ENCODE assay signal across 8 mouse cellular contexts in the genomic region with DNA sequence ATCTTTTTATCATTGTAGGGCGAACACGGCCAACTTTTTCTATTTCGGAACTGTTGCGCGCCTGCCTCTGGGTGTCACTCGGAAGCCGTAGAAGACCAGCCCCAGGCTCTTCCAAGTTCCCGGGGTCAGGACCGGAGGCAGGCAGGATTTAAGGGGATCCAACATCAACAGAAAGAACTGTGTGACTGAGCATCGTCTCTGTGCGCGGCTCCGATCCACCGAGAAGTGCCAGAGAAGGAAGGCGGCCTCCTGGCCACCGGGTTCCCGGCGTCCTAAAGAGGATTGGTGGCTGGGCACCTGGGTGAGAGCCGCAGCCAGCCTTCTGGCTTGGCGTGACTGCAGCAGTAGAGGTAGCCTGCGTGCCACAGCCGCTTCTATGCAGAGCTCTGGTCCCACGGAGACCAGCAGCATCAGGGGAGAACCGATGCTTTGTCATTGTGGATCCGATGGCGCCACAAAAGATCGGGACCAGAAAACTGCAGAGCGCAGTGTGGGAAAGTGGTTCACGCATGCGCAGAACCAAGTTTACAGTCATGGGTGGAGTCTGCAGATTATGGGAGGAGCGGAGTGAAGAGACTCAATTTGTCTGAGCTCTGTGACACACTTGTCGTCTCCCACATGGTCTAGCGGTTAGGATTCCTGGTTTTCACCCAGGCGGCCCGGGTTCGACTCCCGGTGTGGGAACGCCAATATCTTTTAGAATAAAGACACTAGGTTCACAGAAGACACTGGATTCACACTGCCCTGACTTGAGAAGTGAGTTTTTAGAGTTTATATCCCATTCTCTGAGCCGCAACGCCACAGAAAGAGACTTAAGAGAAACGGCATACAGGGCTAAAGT. TPM values are rescaled to one million over a fixed set of nuclear protein-coding genes. Genes with fewer than 3 reads are reported as not detected.
A peak's percentile ranks its signal among the peaks of the same experiment; 100 is the strongest.
DNase-seq lines count a peak whose midpoint lies in the region; ATAC-seq and TF ChIP-seq lines count a peak whose summit lies in the region.

No protein-coding gene starts in this region.

- H3K27me3 ChIP-seq in MEL (ENCODE audit: control insufficient read depth in 1 of 2, insufficient read depth in 2 of 2, low read length in 2 of 2), result no peaks in the 10 kb centered on the region
- H3K27me3 ChIP-seq in cerebellum, adult 2 months (ENCODE audit: control insufficient read depth, insufficient read depth, low read length), result no peaks in the 10 kb centered on the region
- no peaks in the 10 kb centered on the region for H3K27me3 ChIP-seq in forebrain, postnatal 0 days (ENCODE audit: insufficient read depth, low read length)
- no peaks in the 10 kb centered on the region for H3K27me3 ChIP-seq in lung, embryonic 15.5 days

- H3K27ac ChIP-seq in MEL (ENCODE audit: control insufficient read depth, low read depth, low read length), result peak overlapping the region; percentile 70
- H3K27ac ChIP-seq in cerebellum, adult 2 months (ENCODE audit: insufficient read depth, low read length), result peak overlapping the region; percentile 85
- peak overlapping the region; percentile 98 for H3K27ac ChIP-seq in forebrain, postnatal 0 days (ENCODE audit: low read depth, low read length)
- H3K27ac ChIP-seq in lung, embryonic 15.5 days, result peak overlapping the region; percentile 99

- no peaks in the 10 kb centered on the region; the same call in 1 of the 2 replicates for H3K79me2 ChIP-seq in MEL (ENCODE audit: control insufficient read depth, insufficient read depth, low read length, poor library complexity)

- peak; percentile 95 for DNase-seq in MEL (ENCODE audit: low read depth, low spot score)
- DNase-seq in cerebellum, adult 2 months, result peak; percentile 95 to 99
- peak; percentile 99 for DNase-seq in forebrain, postnatal 0 days
- DNase-seq in heart, postnatal 4 days, result peak; percentile 96
- DNase-seq in layer of hippocampus, adult 8-10 months (ENCODE audit: low spot score in 2 of 2), result peak; percentile 95 to 99
- peak; percentile 85 for DNase-seq in ovary, adult 18-20 months (ENCODE audit: low spot score)
- peak; percentile 96 for DNase-seq in thymus, postnatal 0 days (ENCODE audit: low spot score)

- WGBS in cerebellum, adult 2 months, result under 1% methylated on average over 41 of the region's 41 CpGs
- 1% methylated on average over 41 of the region's 41 CpGs for WGBS in forebrain, postnatal 0 days
- WGBS in lung, embryonic 15.5 days, result under 1% methylated on average over 41 of the region's 41 CpGs

- H3K4me1 ChIP-seq in MEL (ENCODE audit: control insufficient read depth in 1 of 2, insufficient read depth in 2 of 2, low read length in 2 of 2), result peaks cover 2 to 22% of the 10 kb centered on the region in 2 experiments
- peaks cover 3% of the 10 kb centered on the region; the same call in 1 of the 2 replicates for H3K4me1 ChIP-seq in cerebellum, adult 2 months (ENCODE audit: control insufficient read depth, insufficient read depth, low read length)
- H3K4me1 ChIP-seq in forebrain, postnatal 0 days (ENCODE audit: insufficient read depth), result no peaks in the 10 kb centered on the region; the same call in 1 of the 2 replicates
- peaks cover 37% of the 10 kb centered on the region for H3K4me1 ChIP-seq in lung, embryonic 15.5 days

- ATAC-seq in forebrain, postnatal 0 days, result peak; percentile 95
- peak; percentile 92 for ATAC-seq in lung, embryonic 15.5 days (ENCODE audit: borderline replicate concordance, extremely low read depth, low FRiP score, low TSS enrichment)

- no peaks in the 10 kb centered on the region for H3K9me3 ChIP-seq in MEL (replicated peaks; ENCODE audit: insufficient read depth, low read length)
- H3K9me3 ChIP-seq in forebrain, postnatal 0 days (ENCODE audit: low read length), result no peaks in the 10 kb centered on the region
- H3K9me3 ChIP-seq in lung, embryonic 15.5 days, result no peaks in the 10 kb centered on the region

- peak overlapping the region; percentile 63 for H3K9ac ChIP-seq in MEL (ENCODE audit: control insufficient read depth, low read depth, low read length, poor library complexity, severe bottlenecking)
- H3K9ac ChIP-seq in forebrain, postnatal 0 days, result peak overlapping the region; percentile 88
- peak overlapping the region; percentile 84 for H3K9ac ChIP-seq in lung, embryonic 15.5 days

- H3K4me3 ChIP-seq in MEL (ENCODE audit: control insufficient read depth in 1 of 2, insufficient read depth in 1 of 2, low read depth in 2 of 2, low read length in 2 of 2), result peak overlapping the region; percentile 62 to 68
- H3K4me3 ChIP-seq in cerebellum, adult 2 months (replicated peaks; ENCODE audit: insufficient read depth, low read depth, low read length), result peak overlapping the region; percentile 77
- H3K4me3 ChIP-seq in forebrain, postnatal 0 days (ENCODE audit: low read depth, low read length), result peak overlapping the region; percentile 90
- H3K4me3 ChIP-seq in lung, embryonic 15.5 days, result peak overlapping the region; percentile 61

- TF ChIP-seq RAD21 in MEL (IDR thresholded peaks at IDR 0.05; ENCODE audit: low read depth, low read length), result peak; percentile 42

- H3K36me3 ChIP-seq in MEL (ENCODE audit: control insufficient read depth in 1 of 2, insufficient read depth in 2 of 2, low read length in 2 of 2), result peaks cover 0 to 6% of the 10 kb centered on the region in 2 experiments; a peak in 2 of 4 replicates
- no peaks in the 10 kb centered on the region for H3K36me3 ChIP-seq in forebrain, postnatal 0 days (ENCODE audit: insufficient read depth)
- H3K36me3 ChIP-seq in lung, embryonic 15.5 days, result no peaks in the 10 kb centered on the region

- TF ChIP-seq EP300 in MEL (IDR thresholded peaks at IDR 0.05; ENCODE audit: low read depth in 1 of 2, low read length in 2 of 2), result no peak

- TF ChIP-seq CTCF in MEL (IDR thresholded peaks at IDR 0.05 in 2 of 3, conservative IDR thresholded peaks at IDR 0.05 in 1 of 3; ENCODE audit: control insufficient read depth in 1 of 3, insufficient read depth in 1 of 3, low read depth in 2 of 3, low read length in 3 of 3, poor library complexity in 1 of 3, severe bottlenecking in 1 of 3), result peak in 2 of 3 experiments; percentile 41 to 51; a peak in 4 of 6 replicates
- TF ChIP-seq CTCF in cerebellum, adult 2 months (IDR thresholded peaks at IDR 0.05; ENCODE audit: borderline replicate concordance, insufficient read depth, low read depth, low read length), result peak; percentile 1; the same call in 1 of the 2 replicates
- TF ChIP-seq CTCF in forebrain, postnatal 0 days (IDR thresholded peaks at IDR 0.05; ENCODE audit: low read depth), result peak; percentile 64

- peak; percentile 54 to 81; a peak in 3 of 4 replicates for TF ChIP-seq POLR2A in MEL (IDR thresholded peaks at IDR 0.05; ENCODE audit: control insufficient read depth in 1 of 2, insufficient read depth in 1 of 2, low read depth in 1 of 2, low read length in 2 of 2, poor library complexity in 1 of 2)
- TF ChIP-seq POLR2A in cerebellum, adult 2 months (IDR thresholded peaks at IDR 0.05; ENCODE audit: borderline replicate concordance, insufficient read depth, low read length), result peak; percentile 97

- peak overlapping the region; percentile 58 for H3K4me2 ChIP-seq in forebrain, postnatal 0 days (ENCODE audit: low read depth)
- peak overlapping the region; percentile 71 for H3K4me2 ChIP-seq in lung, embryonic 15.5 days

TF ChIP-seq in MEL, 35 proteins besides CTCF, POLR2A, EP300 and RAD21 (continues in another document):
- TF ChIP-seq SIN3A (IDR thresholded peaks at IDR 0.05; ENCODE audit: low read length), result peak; percentile 37
- no peak for TF ChIP-seq E2F4 (IDR thresholded peaks at IDR 0.05; ENCODE audit: borderline replicate concordance, low read depth, low read length)
- peak; percentile 76; the same call in 1 of the 2 replicates for TF ChIP-seq POLR2AphosphoS2 (IDR thresholded peaks at IDR 0.05; ENCODE audit: low read length)
- TF ChIP-seq ZKSCAN1 (IDR thresholded peaks at IDR 0.05; ENCODE audit: low read depth, low read length), result no peak
- TF ChIP-seq TBP (IDR thresholded peaks at IDR 0.05; ENCODE audit: low read depth, low read length), result peak; percentile 100
- TF ChIP-seq GABPA (IDR thresholded peaks at IDR 0.05; ENCODE audit: low read depth, low read length), result no peak
- TF ChIP-seq USF2 (IDR thresholded peaks at IDR 0.05; ENCODE audit: borderline replicate concordance in 1 of 2, insufficient read depth in 1 of 2, low read depth in 1 of 2, low read length in 2 of 2), result no peak
- TF ChIP-seq ZNF384 (IDR thresholded peaks at IDR 0.05; ENCODE audit: low read depth, low read length), result no peak
- no peak; the same call in 1 of the 2 replicates for TF ChIP-seq KAT2A (conservative IDR thresholded peaks at IDR 0.05; ENCODE audit: low read depth, low read length)
- no peak for TF ChIP-seq RCOR1 (IDR thresholded peaks at IDR 0.05; ENCODE audit: low read depth, low read length)
- peak; percentile 81 for TF ChIP-seq ELF1 (IDR thresholded peaks at IDR 0.05; ENCODE audit: low read depth, low read length)
- TF ChIP-seq NELFE (IDR thresholded peaks at IDR 0.05; ENCODE audit: low read depth, low read length), result peak; percentile 73
- TF ChIP-seq MAZ (IDR thresholded peaks at IDR 0.05; ENCODE audit: low read depth, low read length), result no peak; the same call in 1 of the 2 replicates

RNA-seq across cellular contexts. Expression of gene Nufip1, which starts 41.7 kb away (rescaled TPM):
- 15.4 and 20.6 TPM in 2 replicates for total RNA-seq in MEL (2012; rRNA removed)
- polyA plus RNA-seq in MEL (2012; ENCODE audit: insufficient read depth in 1 of 2, insufficient read length in 2 of 2, low read depth in 1 of 2, low replicate concordance in 2 of 2, missing spikeins in 1 of 2), result 10 to 100 TPM; 21.6 to 36.5 TPM
- 6.9 and 7.0 TPM in 2 replicates for polyA plus RNA-seq in cerebellum, adult 2 months (2012; rRNA removed)
- total RNA-seq in forebrain, postnatal 0 days (2014; rRNA removed), result 11.8 and 13.8 TPM in 2 replicates
- 14.4 and 15.2 TPM in 2 replicates for polyA plus RNA-seq in forebrain, postnatal 0 days (2015; fragmentation: Nextera tagmentation; extraction: Ambion mirVana)
- 1 to 10 TPM; 6.0 to 6.4 TPM for total RNA-seq in heart, postnatal 4 days (2021)
- total RNA-seq in layer of hippocampus, adult 8-10 months (2022), result 1 to 10 TPM; 8.3 to 9.4 (median 8.8) TPM
- 15.3 and 16.5 TPM in 2 replicates for polyA plus RNA-seq in lung, embryonic 15.5 days (2015; fragmentation: Nextera tagmentation; extraction: Ambion mirVana)
- polyA plus RNA-seq in thymus, postnatal 0 days (2015; fragmentation: Nextera tagmentation; extraction: Ambion mirVana), result 15.5 and 16.6 TPM in 2 replicates

RNA-seq across cellular contexts. Expression of gene Gpalpp1, which starts 41.8 kb away (rescaled TPM):
- 16.3 and 18.9 TPM in 2 replicates for total RNA-seq in MEL (2012; rRNA removed)
- 10 to 100 TPM in 1 of 2 experiments, not detected in 1; 18.3 TPM for polyA plus RNA-seq in MEL (2012; ENCODE audit: insufficient read depth in 1 of 2, insufficient read length in 2 of 2, low read depth in 1 of 2, low replicate concordance in 2 of 2, missing spikeins in 1 of 2)
- 13.9 and 14.5 TPM in 2 replicates for polyA plus RNA-seq in cerebellum, adult 2 months (2012; rRNA removed)
- total RNA-seq in forebrain, postnatal 0 days (2014; rRNA removed), result 24.6 and 25.0 TPM in 2 replicates
- polyA plus RNA-seq in forebrain, postnatal 0 days (2015; fragmentation: Nextera tagmentation; extraction: Ambion mirVana), result 6.8 and 9.3 TPM in 2 replicates
- 10 to 100 TPM; 14.8 to 15.4 TPM for total RNA-seq in heart, postnatal 4 days (2021)
- total RNA-seq in layer of hippocampus, adult 8-10 months (2022), result 10 to 100 TPM; 23.9 to 26.0 (median 24.8) TPM
- 12.1 and 12.5 TPM in 2 replicates for polyA plus RNA-seq in lung, embryonic 15.5 days (2015; fragmentation: Nextera tagmentation; extraction: Ambion mirVana)
- 10.8 and 11.6 TPM in 2 replicates for polyA plus RNA-seq in thymus, postnatal 0 days (2015; fragmentation: Nextera tagmentation; extraction: Ambion mirVana)

Comparison
In these comparisons a context has a peak if more than half of its experiments do, and no peak if none do; other contexts are left out.
1. Peak in every context shown above with its lines: DNase-seq, ATAC-seq, H3K4me3 ChIP-seq and H3K27ac ChIP-seq.
2. CTCF ChIP-seq: peak in every context shown above with its lines; median percentile 64 in forebrain, postnatal 0 days; 46 in MEL; 1 in cerebellum, adult 2 months.